Mouse (Mus musculus) liver, postnatal 0 days (tissue): Measurements from ENCODE around the gene Trpm3.

Source experiments
- CTCF ChIP-seq: sonication (generic); IDR thresholded peaks from 2 replicates; pipeline ENCODE4 v1.5.1; 2016; ENCODE audit warnings: antibody characterized with exemption, low read depth
- EP300 ChIP-seq: IDR thresholded peaks from 2 replicates; pipeline ENCODE4 v1.6.1; 2016; ENCODE audit warnings: antibody characterized with exemption, low read depth, mild to moderate bottlenecking

DNA sequence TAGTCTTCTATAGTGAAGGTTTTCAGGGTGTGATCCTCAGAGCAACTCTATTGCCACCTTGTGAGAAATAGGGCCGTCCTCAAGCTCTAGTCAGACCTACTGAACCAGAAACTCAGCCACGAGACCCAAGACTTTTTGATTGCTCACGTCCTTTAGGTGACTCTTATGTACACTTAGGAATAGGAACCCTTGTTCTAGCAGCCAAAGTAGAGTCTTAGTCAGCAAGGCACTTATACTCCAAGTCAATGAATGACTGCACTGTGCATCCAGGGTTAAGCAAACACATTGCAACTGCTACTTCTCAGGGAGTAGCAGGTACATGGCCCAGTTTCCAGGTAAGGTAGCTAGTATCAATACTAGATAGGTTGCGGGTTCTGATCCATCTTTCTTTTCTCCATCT lies 35.0 kb upstream of the Trpm3 start:
- TF ChIP-seq CTCF (no peak), EP300 (no peak)
